Mouse (Mus musculus) adrenal gland, postnatal 10 days (tissue): ENCODE results near the gene Tdgf1. TPM values are rescaled to one million over a fixed set of nuclear protein-coding genes. Genes with fewer than 3 reads are reported as not detected.

Experiments
- DNase-seq: peaks from one replicate; pipeline ENCODE4 v3.0.0; 2021; ENCODE audit warnings: mixed read lengths
- long read RNA-seq, 2 experiments: library from polyadenylated mRNA; stranded (forward); transcript quantifications; one replicate each; pipeline ENCODE4 v2.0.0; 2021
- total RNA-seq, 2 experiments: library from RNA; stranded (reverse); gene quantifications; 2 replicates each; pipeline ENCODE4 v1.2.3; 2021

Tdgf1 gene
- not detected for total RNA-seq
- long read RNA-seq, experiment 1: 0 reads
- long read RNA-seq, experiment 2: 0 reads

- no peak for DNase-seq
Observed at GRCm38 (mm10) chr9:110945926-110946325, at the start of gene Tdgf1. Tdgf1 (minus strand) TSS chr9:110946158.

GRCm38 (mm10) chr9:110994716-110995172 lies 48.8 kb upstream of the Tdgf1 start:
- DNase-seq: peak; percentile 82

GRCm38 (mm10) chr9:110993281-110993709 lies 47.3 kb upstream of the Tdgf1 start:
- DNase-seq: no peak

- DNase-seq: no peak
Observed at GRCm38 (mm10) chr9:110990204-110990603, 44.2 kb upstream of the Tdgf1 start, which contains the start of gene Rtp3. Rtp3 (minus strand) TSS chr9:110990583.

- no peak for DNase-seq
Observed at GRCm38 (mm10) chr9:110989543-110989942, 43.6 kb upstream of the Tdgf1 start.

GRCm38 (mm10) chr9:110989141-110989540 lies 43.2 kb upstream of the Tdgf1 start:
- no peak for DNase-seq

GRCm38 (mm10) chr9:110988078-110988477 lies 42.1 kb upstream of the Tdgf1 start:
- DNase-seq: no peak

- DNase-seq: no peak
Observed at GRCm38 (mm10) chr9:110987331-110987730, 41.4 kb upstream of the Tdgf1 start.

- no peak for DNase-seq
Observed at GRCm38 (mm10) chr9:110985951-110986350, 40.0 kb upstream of the Tdgf1 start.

- DNase-seq: no peak
Observed at GRCm38 (mm10) chr9:110985541-110985940, 39.6 kb upstream of the Tdgf1 start.

- DNase-seq: no peak
Observed at GRCm38 (mm10) chr9:110984096-110984495, 38.1 kb upstream of the Tdgf1 start.

- no peak for DNase-seq
Observed at GRCm38 (mm10) chr9:110982351-110982750, 36.4 kb upstream of the Tdgf1 start.

- no peak for DNase-seq
Observed at GRCm38 (mm10) chr9:110979411-110979810, 33.5 kb upstream of the Tdgf1 start.

- no peak for DNase-seq
Observed at GRCm38 (mm10) chr9:110965910-110966231, 19.9 kb upstream of the Tdgf1 start.

GRCm38 (mm10) chr9:110965062-110965909 lies 19.3 kb upstream of the Tdgf1 start:
- DNase-seq: no peak

- no peak for DNase-seq
Observed at GRCm38 (mm10) chr9:110963566-110964115, 17.7 kb upstream of the Tdgf1 start.

- DNase-seq: no peak
Observed at GRCm38 (mm10) chr9:110961386-110961785, 15.4 kb upstream of the Tdgf1 start.

GRCm38 (mm10) chr9:110960230-110961149 lies 14.5 kb upstream of the Tdgf1 start:
- peak; percentile 56 for DNase-seq

GRCm38 (mm10) chr9:110959669-110960068 lies 13.7 kb upstream of the Tdgf1 start:
- no peak for DNase-seq

- no peak for DNase-seq
Observed at GRCm38 (mm10) chr9:110955962-110956361, 10.0 kb upstream of the Tdgf1 start.

GRCm38 (mm10) chr9:110954681-110955445 lies 8.9 kb upstream of the Tdgf1 start:
- DNase-seq: no peak
